Mouse (Mus musculus) thymus, postnatal 14 days (tissue): Measurements from ENCODE around the gene Cd48.
"Not testable (repeated sequence)": the region's sequence is repeated elsewhere in the genome, so short reads cannot be mapped to it uniquely, and the experiment has no call there.

Experiments
- DNase-seq: peaks from one replicate; pipeline ENCODE4 v3.0.0; 2021

Gene Cd48

DNA sequence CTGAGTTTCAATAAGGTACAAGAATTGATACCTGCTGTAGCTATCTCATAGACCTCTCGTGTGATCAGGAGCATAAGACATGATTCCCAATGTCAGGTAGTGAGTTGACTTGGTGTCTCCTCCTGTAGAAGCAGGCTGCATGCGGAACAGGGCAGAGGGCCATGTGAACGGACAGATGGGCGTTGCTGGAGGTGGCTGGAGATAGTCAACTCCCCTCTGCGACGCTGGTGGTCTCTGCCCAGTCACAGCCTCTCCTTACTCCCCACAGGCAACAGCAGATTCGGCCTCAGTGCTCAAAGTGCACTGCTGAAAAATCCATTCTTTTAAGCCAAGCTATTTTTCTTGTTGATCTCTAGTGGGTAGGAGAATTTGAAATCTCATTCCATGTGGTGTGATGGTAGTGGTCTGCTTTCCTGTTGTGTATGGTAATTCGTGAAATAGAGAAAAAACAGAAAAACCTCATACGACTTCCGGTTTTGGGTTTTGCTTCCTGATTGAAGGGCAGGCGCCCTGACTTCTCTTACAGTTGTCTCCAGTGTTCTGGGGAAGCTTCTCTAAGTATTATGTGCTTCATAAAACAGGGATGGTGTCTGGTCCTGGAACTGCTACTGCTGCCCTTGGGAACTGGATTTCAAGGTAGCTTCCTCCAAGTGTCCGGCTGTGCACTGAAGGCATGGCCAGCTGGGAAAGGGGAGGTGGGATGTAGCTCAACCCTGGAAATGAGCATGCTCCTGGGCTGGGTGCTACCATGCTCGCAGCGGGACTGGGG is at the start of gene Cd48:
TSS of gene Cd48 (plus strand) at position 479 of the 769 bp plus-strand sequence.
- DNase-seq: peak; percentile 39

DNA sequence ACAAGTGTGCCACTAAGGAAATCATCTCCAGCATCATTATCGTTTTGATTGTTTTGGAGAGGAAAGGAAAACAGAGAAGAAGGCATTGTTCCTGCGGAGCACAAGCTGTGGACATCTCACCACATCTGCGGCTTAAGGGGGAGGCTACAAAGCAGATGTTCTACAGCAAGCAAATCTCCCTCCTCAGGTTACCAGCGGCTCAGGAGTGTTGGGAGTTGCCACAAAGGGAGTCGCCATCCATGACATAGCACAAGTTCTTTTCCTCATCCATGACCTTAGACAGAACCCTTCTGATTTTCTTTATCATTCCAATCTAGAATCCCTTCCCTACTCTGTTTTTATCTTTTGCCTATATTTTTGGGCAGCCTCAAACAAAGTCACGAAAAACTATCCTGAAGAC is 46.1 kb upstream of the Cd48 start:
- no peak for DNase-seq

GRCm38 (mm10) chr1:171637101-171637500 is 44.7 kb upstream of the Cd48 start:
- no peak for DNase-seq

DNA sequence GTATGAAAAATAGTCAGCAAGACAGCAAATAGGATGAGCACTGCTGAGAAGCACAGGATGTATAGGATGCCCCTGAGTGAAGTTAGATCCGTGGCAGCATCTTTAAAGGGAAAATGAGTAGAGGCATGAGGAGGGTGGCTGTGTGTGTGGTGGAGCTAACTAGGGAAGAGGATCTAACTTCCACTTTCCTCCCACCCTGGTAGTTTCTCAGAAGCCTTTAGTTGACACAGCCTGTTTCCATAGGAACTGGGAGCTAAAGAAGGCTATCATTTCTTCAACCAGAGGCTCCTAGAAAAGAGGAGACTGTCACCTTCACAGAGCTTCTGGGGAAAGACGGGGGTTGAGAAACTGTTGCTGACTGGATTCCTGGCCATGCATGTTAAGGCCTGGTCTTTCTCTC is 43.1 kb upstream of the Cd48 start:
- DNase-seq: no peak

DNA sequence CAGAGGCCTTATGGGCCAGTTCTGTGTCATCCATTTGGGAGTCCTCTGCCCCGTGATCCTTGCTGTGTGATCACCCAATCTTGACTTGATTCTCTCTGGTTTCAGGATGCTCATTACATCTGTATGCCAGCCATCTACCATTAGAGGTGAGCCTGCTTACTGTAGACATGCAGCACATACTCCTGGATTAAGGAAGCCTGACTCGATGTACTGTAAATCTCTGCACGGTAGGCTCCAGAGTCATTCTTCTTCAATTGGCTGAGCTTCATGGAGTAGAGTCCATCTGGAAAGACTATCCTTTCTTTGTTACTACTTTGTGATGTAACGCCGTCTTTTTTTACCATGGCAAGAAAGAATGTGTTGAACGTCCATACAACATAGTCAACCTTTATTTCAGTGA is 41.0 kb upstream of the Cd48 start:
- no peak for DNase-seq

DNA sequence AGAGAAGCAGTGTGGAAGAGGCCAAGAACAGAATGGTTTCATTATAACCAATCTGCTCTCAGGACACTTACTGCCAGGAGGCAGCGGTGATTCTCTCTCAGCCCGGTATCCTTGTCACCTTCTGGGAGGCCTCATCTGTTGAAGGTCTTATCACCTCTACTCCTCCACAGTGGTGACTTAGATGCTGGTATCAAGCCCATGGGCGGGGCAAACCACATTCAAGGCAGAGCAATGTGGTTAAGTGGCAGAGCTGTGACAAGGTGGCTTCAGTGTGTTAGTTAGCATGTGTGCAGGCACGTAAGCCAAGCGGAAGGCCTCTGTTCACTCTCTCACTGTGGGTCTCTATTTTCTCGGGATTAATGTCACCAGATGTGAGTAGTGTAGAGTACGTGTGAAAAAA is 38.2 kb upstream of the Cd48 start:
- peak; percentile 50 for DNase-seq

DNA sequence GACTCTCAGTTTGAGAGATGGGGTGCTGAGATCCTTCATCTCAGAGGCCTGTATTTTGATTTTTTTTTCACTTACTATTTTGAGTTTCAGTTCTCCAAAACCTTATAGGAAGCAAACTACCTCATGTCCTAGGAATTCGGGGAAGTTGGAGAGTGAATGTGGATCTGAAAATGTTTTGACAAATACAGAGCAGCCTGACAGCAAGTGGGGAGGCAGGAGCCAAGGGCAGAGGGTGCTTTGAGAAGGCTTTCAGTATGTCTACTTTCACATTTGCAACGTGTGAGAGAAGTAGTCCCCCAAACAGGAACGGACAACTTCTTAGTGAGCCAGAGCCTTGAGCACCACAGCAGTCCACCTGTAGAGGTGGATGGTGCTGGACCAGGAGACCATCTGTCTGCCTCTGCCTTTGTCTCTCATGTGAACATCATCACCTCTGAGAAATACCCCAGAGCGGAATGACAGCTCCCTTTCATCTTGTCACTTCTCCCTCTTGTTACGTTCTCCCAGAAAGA is 35.3 kb upstream of the Cd48 start:
- no peak for DNase-seq

- DNase-seq: no peak
Measured at GRCm38 (mm10) chr1:171647716-171648115, 34.1 kb upstream of the Cd48 start.

- no peak for DNase-seq
Measured at GRCm38 (mm10) chr1:171648840-171649239, 33.0 kb upstream of the Cd48 start.

DNA sequence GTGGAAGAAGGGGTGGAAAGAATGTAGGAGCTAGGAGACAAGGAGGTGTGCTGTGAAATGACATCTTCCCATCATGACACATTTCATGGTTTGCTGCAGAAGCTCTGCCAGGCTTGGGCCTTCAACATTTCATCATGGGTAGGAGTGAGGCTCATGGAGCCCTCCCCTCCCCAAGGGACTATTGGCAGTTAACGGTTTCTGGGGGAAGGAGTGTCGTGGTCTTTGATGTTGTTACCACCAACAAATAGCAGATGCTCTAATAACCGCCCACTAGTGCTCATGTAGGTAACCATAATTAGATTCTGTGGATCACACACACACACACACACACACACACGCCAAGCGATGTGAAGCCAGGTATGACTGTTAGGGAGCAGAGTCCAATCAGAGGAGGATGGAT is 29.1 kb upstream of the Cd48 start, which contains the start of gene Slamf7:
TSS of gene Slamf7 (minus strand) at position 302 of the 400 bp plus-strand sequence.
- no peak for DNase-seq

DNA sequence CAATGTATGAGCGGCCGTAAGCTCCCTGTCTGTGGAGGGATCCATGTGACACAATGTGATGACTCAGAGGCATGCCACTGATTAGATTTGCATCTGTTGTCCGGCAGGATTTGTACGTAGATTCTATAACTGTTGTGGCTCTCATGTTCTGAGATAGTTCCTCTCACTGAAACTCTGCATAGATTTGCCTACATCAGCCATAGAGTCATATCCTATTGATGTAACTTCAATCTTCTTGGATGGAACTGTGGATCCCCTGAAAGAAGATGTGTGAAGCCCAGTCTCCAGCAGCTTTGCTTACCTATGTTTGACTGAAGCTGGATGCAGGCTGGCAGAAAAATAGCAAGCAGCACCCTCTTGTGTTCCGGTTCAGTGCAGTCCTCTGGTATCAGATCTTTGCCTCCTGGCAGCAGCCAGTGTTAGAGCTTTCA is 23.2 kb upstream of the Cd48 start:
- no peak for DNase-seq

DNA sequence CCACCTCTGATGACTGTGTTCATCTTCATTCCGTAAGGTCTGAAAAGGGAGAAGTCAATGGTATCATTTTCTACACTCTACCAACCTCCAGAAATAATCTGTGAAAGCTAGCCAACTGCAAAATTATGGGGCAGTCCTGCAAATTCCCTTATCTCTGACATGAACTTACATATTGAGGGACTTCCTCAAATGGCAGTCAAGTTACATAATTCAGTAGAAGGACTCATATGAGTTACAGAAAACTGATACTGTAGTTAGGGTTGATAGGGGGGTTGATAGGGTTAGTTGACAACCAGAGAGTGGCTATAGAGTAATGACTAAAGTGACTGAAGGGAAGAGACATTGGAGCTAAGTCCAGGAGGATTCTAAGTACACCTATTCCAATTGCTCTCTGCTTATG is 21.4 kb upstream of the Cd48 start:
- DNase-seq: no peak

DNA sequence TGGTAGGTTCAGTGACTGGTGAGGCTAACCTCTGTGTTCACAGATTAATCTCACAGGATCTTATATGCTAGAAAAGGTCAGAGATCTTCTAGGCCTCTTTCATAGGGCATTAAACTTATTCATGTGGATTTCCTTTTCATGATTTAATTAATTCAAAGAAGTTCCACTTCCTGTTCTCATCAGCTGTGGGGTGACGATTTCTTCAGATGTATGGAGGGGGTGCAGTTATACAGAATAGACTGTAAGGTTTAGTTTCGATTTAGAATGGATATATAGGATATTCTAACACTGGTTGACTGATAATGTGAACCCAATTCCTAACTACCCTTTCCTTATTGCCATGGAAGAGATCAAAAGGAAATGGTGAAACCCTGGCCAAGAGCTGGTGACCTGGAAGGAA is 20.3 kb upstream of the Cd48 start:
- DNase-seq: no peak

GRCm38 (mm10) chr1:171663757-171664156 is 18.1 kb upstream of the Cd48 start:
- DNase-seq: no peak

GRCm38 (mm10) chr1:171666350-171666749 is 15.5 kb upstream of the Cd48 start:
- DNase-seq: no peak

GRCm38 (mm10) chr1:171667160-171667559 is 14.6 kb upstream of the Cd48 start:
- no peak for DNase-seq

DNA sequence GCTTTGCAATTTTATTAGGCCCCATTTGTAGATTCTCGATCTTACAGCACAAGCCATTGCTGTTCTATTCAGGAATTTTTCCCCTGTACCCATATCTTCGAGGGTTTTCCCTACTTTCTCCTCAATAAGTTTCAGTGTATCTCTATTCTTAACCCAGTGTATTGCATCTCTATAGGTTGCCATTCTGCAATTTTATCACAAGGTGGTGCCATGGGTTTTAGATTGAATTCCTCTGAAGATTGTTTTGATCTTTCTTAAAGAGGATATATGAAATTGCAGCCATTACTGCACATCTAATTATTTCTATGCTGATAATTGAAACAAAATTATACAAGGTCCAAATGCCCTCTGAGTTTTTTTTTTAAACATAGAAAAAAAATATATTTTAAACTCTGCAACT is 9.4 kb upstream of the Cd48 start:
- DNase-seq: not testable (repeated sequence)

- peak; percentile 38 for DNase-seq
Measured at GRCm38 (mm10) chr1:171672854-171673475, 8.8 kb upstream of the Cd48 start.

DNA sequence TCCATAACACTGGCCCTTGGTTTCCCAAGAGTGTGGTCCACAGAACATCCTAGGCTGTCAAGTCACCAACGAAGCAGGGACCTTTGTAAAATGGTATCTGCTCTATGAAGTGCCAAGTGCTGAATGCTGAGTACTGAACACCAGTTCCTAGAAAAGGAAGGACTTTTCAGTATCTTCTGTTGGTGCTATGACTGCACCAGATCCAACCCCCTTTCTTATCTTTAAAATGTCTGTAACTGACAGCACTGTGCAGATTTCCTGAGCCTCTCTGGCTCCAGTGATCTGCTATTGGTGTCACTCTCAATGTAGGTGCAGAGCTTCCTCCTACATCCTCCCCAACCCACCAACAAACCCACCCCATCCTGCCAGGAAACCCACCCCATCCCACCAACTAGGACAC is 7.3 kb upstream of the Cd48 start:
- DNase-seq: peak; percentile 20

- no peak for DNase-seq
Measured at GRCm38 (mm10) chr1:171677721-171678120, 4.1 kb upstream of the Cd48 start.

- DNase-seq: peak; percentile 64
Measured at GRCm38 (mm10) chr1:171681009-171681408, 800 bp upstream of the Cd48 start.

DNA sequence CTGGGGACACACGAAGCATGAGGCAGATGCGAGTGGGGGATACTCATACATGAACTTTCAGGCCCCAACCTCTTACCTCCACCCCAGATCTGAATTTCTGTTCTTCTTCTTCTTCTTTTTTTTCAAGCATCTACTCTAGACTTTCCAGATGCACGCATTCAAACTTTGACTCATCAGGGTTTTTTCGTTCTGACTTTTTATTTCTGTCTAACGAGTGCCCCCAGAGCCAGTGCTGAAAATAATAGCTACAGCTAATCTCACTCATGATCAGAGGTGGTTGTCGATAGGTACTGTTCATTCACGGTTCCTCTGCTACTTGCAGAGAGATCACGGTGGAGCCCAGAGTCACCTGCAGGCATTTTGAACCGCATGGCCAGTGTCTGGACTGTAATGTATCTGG is 3.1 kb downstream of the Cd48 start:
- DNase-seq: no peak

- DNase-seq: no peak
Measured at GRCm38 (mm10) chr1:171687320-171687719, 5.5 kb downstream of the Cd48 start.

DNA sequence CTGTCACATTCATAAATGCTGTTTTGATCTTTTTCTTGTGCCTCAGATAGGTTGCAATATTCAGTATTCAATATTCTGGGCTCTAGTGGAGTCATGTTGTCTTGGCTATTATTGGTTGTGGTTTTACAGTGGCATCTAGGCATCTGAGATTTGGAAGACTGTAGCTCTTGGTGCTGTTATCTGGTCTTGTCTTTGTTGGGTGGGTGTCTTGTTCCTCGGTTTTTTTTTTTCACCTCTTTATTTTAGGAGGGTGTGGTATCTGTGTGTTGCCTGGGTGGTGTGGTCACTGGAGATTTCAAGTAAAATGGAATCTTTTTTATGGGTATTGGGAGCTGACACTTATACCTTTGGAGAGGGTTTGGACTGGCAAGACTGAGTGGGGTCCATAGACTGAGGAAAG is 12.1 kb downstream of the Cd48 start:
- DNase-seq: no peak
